Mouse (Mus musculus) layer of hippocampus, postnatal 25 days (tissue): ENCODE data around the gene Coro6. TPM values are rescaled to one million over a fixed set of nuclear protein-coding genes. Genes with fewer than 3 reads are reported as not detected.

Source experiments
- DNase-seq, 2 experiments: peaks; one replicate each; pipeline ENCODE4 v3.0.0; 2022; ENCODE audit warnings: mixed read lengths in 2 of 2, low spot score in 1 of 2; ENCODE audit errors: extremely low spot score in 1 of 2
- total RNA-seq, 2 experiments: library from RNA; stranded (reverse); gene quantifications; 2 replicates each; pipeline ENCODE4 v1.2.3; 2021

Gene Coro6
- total RNA-seq = 10 to 100 TPM; 10.1 to 16.6 TPM

DNA sequence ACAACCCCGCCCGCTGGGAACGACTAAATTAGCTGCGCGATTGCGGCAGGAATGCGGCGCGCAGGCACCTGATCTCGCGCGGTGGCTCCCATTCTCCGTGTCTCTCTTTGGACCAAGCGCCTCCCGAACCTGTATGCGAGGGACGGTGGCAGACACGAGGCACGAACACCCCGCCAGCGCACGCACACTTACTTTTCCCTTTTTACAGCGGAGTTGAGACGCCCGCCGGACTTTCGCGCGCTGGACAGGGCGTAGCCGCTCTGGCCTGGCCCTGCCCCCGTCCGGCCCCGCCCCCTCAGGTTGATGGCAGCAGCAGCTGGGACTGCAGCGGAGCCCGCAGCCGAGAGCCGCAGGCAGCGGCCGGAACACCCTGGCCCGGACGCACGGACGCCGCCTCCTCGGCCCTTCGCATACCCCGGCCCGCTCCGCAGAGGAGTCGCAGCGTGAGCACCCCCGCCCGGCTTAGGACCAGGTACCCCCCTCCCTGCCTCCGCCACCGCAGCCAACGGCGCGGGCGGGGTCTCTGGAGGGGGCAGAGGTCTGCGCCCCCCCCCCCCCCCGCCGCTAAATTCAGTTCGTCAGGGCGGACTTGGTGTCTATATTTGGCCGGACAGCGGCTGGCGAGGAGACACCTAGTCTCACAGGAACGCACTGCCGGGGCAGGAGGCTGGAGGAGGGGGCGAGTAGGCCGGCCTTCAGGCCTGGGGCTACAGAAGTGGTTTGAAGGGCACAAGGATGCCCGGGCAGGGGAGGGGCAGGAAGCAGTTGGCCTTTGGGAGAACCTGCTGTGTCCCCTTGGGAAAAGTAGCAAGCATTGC lies at the start of gene Coro6:
Coro6 (plus strand) TSS at position 129 of the 818 bp plus-strand sequence.
- no peak for DNase-seq

DNA sequence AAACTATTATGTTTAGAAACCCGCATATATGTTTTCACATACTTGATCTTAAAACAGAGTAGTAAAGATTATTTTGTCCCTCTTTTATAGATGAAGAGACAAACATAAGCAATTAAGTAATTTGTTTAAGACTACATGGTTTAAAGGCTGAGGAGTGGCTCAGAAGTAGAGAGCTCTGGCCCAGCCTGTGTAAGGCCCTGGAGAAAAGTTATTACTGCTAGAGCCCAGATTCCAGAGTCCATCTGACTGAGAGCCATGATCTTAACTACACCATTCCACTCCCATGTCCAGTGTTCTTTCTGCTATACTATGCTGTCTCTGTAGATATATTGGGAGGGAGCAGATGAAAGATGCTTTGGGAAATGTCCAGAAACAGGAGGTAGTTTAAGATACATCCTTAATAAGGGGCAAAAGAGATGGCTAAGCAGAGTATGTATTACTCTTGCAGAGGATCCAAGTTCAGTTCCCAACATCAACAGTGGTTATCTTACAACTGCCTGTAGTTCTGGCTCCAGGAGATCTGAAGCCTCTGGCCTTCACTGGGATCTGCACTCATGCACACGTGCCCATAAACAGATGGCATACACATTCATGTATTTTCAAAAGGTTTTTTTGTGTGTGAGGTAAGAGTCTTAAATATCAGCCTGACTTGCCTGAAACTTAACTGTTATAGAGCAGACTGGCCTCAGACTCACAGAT lies 47.9 kb upstream of the Coro6 start:
- DNase-seq = no peak

DNA sequence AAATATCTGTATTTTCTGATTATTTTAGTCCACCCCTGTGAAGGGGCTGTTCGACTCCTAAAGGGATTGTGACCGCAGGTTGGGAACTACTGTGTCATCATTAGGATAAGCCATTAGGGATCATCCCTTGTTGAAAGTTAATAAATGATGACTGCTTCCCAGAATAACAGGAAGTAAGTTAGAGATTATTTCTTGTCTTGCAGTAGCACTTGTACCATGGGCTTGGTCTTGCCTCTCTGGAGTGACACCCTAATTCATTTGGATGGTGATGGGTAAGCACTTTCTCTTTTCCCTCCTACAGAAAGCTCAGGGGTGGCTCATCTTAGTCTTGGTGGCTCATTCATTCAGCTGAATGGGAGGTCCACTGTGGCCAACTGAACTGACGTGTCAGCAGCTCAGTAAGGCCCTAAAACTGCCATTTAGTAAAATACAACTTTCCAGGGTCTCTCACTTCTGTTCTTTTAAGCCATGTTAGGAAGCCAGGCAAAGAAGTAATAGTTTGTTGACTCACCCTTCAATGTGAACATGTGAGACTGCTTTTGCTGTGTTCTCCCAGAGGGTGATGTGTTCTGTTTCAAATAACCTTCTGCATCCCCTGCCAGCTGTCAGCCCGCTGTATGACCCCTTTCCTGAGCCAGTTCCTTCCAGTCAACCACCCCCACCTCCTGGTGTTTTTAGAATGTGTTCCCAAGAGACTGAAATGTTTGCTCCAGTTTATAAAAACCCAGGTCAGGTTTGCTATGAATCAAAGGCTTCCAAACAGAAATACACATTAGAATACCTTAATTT lies 45.8 kb upstream of the Coro6 start:
- DNase-seq = no peak

DNA sequence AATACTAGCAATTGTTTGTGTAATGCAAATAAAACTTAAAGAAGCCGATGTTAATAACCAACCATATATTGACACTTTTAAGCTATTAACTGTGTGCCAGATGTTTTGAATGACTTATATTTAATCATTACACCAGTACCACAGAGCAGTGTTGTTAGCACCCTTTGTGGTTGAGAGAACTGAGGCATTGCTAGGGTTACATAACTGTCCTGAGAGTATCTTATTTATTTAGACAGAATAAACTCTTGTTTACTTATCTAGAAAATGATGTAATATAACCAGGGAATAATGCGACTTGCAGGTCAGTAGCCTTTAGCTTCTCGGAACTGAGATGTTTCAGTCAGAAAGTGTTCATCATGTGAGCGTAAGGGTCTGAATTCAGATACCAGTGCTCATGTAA lies 44.2 kb upstream of the Coro6 start:
- no peak for DNase-seq

DNA sequence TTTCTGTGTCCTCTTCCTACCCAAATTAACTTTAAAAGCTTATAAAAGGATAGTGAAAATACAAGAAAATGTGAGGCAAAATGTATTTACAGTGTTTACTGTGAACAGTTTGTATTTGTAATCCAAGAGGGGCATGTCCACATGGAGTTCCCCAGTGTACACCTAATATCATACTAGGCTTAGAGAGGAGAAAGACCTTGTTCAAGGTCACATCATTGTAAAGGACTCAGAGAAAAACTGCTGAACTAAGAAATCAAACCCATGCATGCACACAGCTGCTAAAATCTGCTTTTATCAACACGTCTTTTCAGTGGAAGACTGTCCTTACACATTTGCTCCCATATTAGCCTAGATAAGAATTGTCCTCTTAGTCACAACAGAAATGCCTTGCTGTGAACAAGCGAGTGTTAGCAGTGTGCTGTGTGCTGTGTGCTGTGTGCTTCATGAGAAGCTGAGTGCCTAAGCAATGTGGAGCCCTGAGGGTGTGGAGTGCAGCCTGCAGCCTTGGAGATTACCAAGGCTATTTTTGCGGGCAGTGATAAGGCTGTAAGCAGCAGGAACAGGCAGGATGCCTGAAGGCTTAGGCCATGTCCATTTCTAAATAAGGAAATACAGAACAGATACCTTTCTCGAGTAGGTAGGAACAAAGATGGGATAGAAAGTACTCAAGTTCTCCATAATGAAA lies 38.9 kb upstream of the Coro6 start:
- DNase-seq = no peak

DNA sequence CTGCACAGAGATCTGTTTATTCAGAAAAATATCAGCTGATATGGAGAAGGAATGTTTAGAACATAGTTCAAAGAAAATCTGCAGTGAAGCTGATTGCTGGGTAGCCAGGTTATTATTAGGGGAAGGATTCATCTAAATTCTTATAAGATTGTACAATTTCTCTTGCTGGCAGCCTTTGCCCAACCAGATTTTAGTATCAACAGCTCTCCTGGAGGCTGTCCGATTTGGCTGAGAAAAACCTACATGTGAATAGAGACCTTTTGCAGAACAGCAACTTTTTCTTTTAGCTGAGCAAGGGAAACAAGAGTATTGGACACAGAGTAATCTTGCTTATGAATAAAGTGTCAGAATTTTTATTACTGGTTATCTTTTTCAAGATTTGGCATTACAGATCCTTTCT lies 33.8 kb upstream of the Coro6 start:
- no peak for DNase-seq

DNA sequence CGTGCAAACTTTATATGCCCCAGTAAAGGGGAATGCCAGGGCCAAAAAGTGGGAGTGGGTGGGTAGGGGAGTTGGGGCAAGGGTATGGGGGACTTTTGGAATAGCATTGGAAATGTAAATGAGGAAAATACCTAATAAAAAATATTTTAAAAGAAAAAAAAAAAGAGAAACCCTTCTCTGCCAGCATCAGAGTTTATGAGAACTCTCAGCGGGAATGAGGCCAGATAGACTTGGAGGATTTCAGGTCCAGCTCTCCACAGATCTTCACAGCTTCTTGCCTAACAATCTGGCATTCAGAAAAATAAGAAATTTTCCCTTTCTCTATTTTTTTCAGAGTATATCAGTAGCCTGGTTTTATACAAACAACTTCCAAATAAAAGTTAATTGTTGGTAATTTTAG lies 25.2 kb upstream of the Coro6 start:
- DNase-seq = no peak

DNA sequence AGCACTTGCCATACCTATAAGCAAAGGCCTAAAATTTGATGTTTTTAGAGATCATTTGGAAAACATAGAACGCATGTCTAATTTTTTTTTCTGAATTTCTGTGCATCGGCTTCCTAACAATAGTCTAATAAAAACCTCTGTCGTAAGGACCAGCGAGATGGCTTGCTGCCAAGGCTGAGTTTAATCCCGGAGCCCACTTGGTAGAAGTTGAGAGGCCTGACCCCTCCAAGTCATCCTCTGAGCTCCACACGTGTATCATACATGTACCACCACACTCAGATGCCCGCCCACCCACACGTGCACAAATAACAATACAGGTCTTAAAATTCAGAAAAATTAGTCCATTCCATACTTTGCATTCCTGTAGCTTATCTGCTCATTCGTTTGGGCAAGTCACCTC lies 22.1 kb upstream of the Coro6 start:
- DNase-seq = no peak

DNA sequence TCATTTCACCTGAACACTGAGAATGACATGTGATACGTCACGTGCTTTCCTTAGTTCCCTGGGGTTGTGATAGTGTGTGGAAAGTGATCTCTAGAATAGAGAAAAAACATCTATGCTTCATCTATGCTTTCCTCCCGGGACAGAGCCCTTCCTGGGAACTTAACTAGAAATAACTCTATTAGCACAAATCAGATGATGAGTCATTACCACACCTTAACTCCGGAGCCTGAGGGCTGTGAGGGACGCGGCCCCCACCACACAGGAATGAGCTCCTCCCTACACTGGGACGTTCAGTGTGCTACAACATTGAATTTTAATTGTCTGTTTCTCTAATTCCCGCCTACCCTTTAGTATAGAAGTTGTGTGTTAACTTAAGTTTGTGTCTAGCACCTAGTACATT lies 21.2 kb upstream of the Coro6 start:
- no peak for DNase-seq

DNA sequence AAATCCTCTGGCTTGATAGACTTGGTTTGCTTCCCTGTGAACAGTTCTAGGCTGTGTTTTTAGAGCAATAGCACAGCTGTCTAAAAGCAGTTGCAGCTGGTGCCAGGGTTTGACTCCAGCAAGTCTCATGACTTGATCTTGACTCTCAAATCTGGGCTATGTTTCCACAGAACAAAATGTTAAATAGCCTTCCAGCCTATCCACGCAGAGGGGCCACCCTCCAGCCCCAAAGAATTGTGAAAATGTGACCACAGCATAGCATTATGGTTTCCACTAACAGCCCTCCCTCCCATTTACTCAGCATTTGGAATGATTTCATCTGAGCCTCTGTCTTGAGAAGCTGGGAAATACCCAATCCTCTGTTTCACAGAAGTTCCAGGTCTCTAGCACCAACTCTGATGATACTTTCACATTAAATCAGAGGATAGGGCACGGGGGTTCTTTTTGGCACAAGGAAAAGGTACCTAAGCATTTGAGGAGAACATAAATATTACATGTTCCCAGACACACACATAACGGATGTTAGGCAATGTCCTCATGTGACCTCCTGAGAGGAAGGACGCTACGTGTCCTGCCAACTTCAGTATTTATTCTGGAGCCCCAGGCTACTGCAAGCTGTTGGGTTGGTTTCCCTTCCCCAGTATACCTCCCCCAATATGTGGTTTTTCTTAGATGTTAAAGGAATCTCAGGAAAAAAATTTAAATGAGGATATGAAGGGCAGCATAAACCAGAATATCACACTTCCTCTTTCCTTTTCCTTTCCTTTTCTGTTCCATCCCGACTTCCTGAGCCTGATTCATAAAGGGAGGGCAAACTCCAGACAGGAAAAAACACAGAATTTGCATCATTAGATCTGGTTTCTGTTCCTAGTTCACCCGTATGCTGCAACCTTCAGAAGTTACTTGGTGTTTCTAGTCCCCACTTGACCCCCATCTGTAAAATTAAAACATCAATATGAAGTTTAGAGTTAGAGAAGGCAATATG lies 19.7 kb upstream of the Coro6 start:
- no peak for DNase-seq

DNA sequence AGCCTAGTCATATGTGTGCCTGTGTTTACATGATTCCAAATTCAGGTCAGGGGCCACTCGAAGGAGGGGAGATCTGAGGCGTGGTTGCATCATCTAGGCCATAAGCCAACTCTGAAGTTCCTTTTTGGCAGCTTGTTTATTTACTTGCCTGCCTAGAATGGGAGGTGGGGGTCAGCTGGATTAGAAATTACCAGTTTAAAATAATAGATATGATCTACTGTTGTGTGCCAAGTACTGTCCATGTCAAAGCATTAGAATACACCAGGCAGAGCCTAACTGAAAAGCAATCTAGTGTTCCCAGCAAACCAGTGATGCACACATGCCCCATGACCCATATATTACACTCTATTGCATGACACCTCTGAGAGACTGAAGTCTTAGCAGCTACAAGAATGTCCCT lies 17.3 kb upstream of the Coro6 start:
- no peak for DNase-seq

DNA sequence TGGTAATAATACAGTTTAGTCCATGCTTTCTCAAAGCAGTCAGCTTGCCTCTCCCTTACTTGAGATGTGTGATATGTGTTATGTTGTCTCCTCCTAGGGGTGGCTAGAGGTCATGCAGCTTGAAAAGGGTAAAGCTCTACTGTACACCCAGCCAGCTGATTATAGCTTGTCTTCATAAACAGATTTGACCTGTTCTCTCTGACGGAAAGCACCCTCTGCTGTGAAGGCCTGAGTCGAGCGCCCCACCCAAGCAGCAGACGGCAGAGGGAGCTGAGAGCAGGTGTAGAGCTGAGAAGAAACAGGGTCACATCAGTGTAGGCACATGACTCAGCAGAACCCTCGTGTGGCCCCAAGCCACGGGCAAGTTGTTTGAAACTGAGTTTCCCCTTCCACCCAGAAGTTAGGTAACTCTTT lies 15.6 kb upstream of the Coro6 start:
- no peak for DNase-seq

DNA sequence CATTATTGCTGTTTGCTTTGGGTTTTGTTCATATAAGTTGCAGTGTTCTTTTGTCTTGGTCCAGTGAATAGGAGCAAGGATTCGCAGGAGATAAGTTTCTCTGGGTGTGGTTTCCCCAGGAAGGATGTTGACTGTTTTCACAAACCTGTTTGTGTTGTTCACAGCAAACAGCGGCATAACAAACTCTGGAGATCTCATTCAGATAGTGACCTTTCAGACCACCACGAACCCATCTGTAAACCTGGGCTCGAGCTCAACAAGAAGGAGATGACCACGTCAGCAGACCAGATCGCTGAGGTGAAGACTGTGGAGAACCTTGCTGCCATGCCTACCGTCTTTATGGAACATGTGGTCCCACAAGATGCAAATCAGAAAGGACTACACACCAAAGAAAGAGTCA lies 13.0 kb upstream of the Coro6 start:
- DNase-seq = no peak

DNA sequence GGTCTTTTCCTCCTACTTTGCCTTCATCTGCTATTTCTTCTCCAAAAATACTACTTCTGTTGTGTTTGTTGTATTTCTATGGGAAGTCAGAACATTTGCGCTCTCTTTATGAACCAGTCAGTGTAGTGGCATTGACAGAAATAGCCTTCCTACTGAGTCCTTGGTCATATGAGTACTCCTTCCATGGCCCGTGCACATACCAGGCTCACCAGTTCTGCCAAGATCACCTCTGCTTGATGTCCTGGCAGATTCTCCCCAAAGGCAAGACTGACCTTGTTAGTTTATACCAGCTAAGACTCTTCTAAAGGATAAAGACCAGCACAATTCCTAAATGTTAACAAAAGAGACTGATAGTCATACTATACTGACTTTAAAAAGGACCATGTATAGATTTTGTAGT lies 10.5 kb upstream of the Coro6 start:
- no peak for DNase-seq

DNA sequence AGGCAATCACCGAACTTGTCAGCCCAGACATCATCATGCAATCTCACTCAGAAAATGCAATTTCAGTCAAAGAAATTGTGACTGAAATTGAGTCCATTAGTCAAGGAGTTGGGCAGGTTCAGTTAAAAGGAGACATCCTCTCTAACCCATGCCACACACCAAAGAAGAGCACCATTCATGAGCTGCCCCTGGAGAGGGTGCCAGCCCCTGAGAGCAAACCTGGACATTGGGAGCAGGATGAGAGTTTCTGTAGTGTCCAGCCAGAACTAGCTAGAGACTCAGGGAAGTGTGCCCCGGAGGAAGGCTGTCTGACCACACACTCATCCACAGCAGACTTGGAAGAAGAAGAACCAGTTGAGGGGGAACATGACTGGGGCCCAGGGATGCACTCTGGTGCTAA lies 8.8 kb upstream of the Coro6 start:
- DNase-seq = no peak

DNA sequence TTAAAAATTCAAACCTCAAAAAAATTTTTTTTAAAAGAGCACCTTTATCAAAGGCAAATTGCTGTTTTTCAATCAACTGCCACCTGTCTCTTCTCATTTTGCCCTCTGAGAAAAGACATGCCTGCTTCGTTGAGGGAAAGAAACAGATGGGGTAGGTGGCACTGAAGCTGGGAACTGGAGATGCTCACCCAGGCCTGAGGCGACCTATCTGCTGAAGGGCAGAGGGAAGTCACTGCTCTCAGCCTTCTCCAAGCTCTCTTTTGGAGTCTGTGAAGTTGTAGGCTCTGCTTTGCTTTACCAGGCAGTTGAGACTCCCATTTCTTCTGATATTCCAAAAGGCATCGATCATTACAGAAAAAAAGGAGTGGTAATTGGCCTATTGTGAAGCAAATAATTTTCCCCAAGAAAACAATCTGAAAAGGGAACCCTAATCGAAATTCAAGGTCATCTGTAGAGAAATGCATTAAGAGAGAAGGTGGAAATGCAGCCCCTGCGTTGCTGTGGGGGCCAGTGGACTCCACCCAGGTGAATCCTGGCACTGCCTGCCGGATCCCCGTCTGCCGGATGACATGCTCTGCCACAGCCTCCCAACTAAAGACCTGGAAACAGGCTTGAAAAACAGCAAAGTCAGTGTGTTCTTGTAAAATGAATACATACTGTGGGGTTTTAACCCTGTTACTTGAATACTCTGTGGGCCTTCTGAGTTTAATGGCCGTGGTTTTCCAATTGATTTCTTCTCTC lies 6.3 kb upstream of the Coro6 start:
- no peak for DNase-seq

DNA sequence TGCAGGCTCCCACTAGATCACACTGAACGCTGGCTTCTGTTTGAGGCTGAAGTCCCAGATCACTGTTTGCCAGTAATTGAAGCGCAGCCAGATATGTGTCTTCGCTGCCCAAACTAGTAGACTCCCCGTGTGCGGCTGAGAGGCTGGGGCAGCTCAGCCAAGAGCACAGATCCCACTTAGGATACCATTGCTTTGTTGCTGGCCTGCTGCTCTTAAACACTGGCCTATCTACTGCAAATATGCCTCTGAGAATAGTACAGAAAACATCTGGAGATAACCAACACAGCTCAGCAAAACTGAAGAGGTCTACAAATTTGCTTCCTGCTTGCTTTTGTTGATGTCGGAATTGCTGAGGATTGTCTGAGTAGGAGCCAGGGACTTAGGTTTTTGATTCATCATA lies 5.3 kb upstream of the Coro6 start:
- DNase-seq = no peak

DNA sequence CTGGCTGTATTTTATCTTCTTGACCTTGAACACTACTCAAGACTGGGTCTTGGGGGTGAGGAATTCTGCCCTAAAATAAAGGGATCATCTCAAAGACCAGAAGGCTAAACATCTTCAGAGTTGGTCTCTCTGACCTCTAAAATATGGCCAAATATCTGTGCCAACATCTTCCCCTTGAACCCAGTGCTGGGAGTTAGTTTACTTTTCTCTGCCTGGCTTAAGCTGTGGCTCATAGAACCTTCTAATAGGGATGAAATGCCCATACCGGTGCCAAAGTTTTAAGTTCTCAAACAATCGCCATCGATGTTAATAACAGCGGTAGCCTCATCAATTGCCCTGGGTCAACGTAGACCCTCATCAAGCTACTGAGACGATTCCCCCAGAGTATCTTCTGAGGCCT lies 355 bp upstream of the Coro6 start:
- no peak for DNase-seq

DNA sequence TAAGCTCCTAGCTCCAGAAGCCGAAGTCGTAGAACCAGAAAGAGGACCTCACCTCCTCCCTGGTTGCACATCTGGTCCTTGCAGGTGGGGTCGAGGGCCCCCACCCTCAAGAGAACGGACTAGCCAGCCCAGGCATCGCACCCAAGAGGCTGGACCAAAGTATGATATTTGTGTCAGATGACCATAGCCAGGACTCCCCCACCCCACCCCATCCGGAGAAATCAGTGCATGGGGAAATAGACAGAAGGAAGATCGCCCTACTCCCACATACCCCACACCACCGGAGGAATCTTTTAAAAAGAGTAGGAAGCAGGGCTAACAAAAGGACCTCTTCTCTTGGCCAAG lies 862 bp downstream of the Coro6 start:
- no peak for DNase-seq
